ENCODE assay signal across 8 mouse cellular contexts in the genomic region with DNA sequence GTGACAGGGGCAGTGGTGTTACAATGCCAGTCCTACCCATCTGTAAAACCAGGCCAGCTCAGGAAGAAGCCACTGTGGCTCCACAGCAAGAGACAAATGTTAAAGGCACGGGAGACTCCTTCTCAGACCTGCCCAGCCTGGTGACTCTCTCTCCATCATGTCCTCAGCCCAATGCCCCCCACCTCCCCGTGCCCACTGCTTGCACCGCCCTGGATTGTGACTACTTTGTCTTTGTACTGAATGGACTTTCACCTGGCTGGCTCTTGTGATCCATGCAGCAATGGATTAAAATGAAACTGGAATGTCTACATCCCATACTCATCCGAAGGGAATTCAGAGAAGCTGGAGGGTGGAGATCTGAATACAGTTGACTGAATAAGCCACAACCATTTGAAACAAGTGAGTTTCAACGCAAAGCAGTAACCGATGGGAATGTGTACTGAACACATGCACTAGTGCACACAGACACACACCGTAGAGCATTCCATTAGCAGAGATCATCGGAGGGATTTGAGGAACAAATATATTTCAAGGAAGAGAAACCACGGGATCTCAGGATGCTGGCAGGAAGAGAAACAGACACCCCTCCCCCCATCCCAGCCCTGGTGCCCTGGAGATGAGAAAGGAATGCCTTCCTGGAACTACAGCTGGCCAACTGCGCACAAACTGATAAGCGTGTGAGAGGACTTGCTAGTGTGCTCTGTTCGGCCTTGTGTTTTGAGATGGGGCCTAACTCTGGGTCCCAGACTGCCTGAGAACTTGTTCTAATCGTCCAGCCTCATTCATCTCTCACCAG. TPM values are rescaled to one million over a fixed set of nuclear protein-coding genes. Genes with fewer than 3 reads are reported as not detected.
DNase-seq lines count a peak whose midpoint lies in the region; ATAC-seq and TF ChIP-seq lines count a peak whose summit lies in the region.

No protein-coding gene starts in this region.

- H3K27ac ChIP-seq in midbrain, embryonic 10.5 days (replicated peaks) = peak overlapping the region; percentile 81
- no peak overlapping the region for H3K27ac ChIP-seq in midbrain, postnatal 0 days (ENCODE audit: low read depth, low read length)
- peak overlapping the region; percentile 61 for H3K27ac ChIP-seq in heart, embryonic 12.5 days (ENCODE audit: poor library complexity, severe bottlenecking)
- peak overlapping the region; percentile 96 for H3K27ac ChIP-seq in liver, embryonic 12.5 days
- H3K27ac ChIP-seq in layer of hippocampus, adult 2 months = no peak overlapping the region

- H3K9ac ChIP-seq in midbrain, postnatal 0 days (replicated peaks; ENCODE audit: low read length, poor library complexity, severe bottlenecking) = no peak overlapping the region
- peak overlapping the region; percentile 43; the same call in 1 of the 2 replicates for H3K9ac ChIP-seq in heart, embryonic 12.5 days
- peak overlapping the region; percentile 63 for H3K9ac ChIP-seq in liver, embryonic 12.5 days

- H3K4me1 ChIP-seq in midbrain, embryonic 10.5 days = peaks cover 36% of the 10 kb centered on the region
- H3K4me1 ChIP-seq in midbrain, postnatal 0 days (ENCODE audit: insufficient read depth, low read length) = no peaks in the 10 kb centered on the region; the same call in 1 of the 2 replicates
- peaks cover 55% of the 10 kb centered on the region for H3K4me1 ChIP-seq in heart, embryonic 12.5 days (replicated peaks)
- H3K4me1 ChIP-seq in liver, embryonic 12.5 days = peaks cover 90% of the 10 kb centered on the region

- peak; percentile 72 for DNase-seq in midbrain, embryonic 10.5 days (ENCODE audit: low spot score)
- DNase-seq in midbrain, postnatal 0 days (ENCODE audit: low spot score) = no peak
- DNase-seq in testis, postnatal 14 days (ENCODE audit: low spot score) = peak; percentile 22
- DNase-seq in layer of hippocampus, adult 2 months (ENCODE audit: low spot score in 2 of 2) = no peak
- DNase-seq in cerebellum, postnatal 14 days = no peak
- DNase-seq in T-cell, adult 2 months (ENCODE audit: low spot score) = no peak

- ATAC-seq in midbrain, postnatal 0 days (ENCODE audit: low FRiP score) = no peak
- ATAC-seq in heart, embryonic 12.5 days (ENCODE audit: insufficient number of reproducible peaks, low FRiP score) = peak; percentile 90
- ATAC-seq in liver, embryonic 12.5 days = peak; percentile 95

- no peaks in the 10 kb centered on the region for H3K9me3 ChIP-seq in midbrain, embryonic 10.5 days (replicated peaks)
- no peaks in the 10 kb centered on the region for H3K9me3 ChIP-seq in midbrain, postnatal 0 days (ENCODE audit: low read length)
- no peaks in the 10 kb centered on the region for H3K9me3 ChIP-seq in heart, embryonic 12.5 days (replicated peaks)
- H3K9me3 ChIP-seq in liver, embryonic 12.5 days (replicated peaks) = no peaks in the 10 kb centered on the region

- no peak overlapping the region for H3K4me2 ChIP-seq in midbrain, postnatal 0 days (ENCODE audit: low read depth, low read length, poor library complexity, severe bottlenecking)
- H3K4me2 ChIP-seq in heart, embryonic 12.5 days = peak overlapping the region; percentile 42
- peak overlapping the region; percentile 59 for H3K4me2 ChIP-seq in liver, embryonic 12.5 days

- no peak for TF ChIP-seq CTCF in midbrain, postnatal 0 days (IDR thresholded peaks at IDR 0.05)
- TF ChIP-seq CTCF in layer of hippocampus, adult 2 months (conservative IDR thresholded peaks at IDR 0.05) = no peak

- WGBS in midbrain, embryonic 10.5 days = 46% methylated on average over 13 of the region's 13 CpGs
- WGBS in midbrain, postnatal 0 days = 28% methylated on average over 13 of the region's 13 CpGs
- 32% methylated on average over 13 of the region's 13 CpGs for whole genome bisulfite sequencing in heart, embryonic 12.5 days
- 31% methylated on average over 13 of the region's 13 CpGs for WGBS in liver, embryonic 12.5 days (ENCODE audit: insufficient replicate concordance)

- no peaks in the 10 kb centered on the region for H3K27me3 ChIP-seq in midbrain, embryonic 10.5 days (ENCODE audit: low read depth, poor library complexity, severe bottlenecking)
- H3K27me3 ChIP-seq in midbrain, postnatal 0 days (ENCODE audit: insufficient read depth, low read length) = no peaks in the 10 kb centered on the region
- H3K27me3 ChIP-seq in heart, embryonic 12.5 days (replicated peaks) = no peaks in the 10 kb centered on the region
- no peaks in the 10 kb centered on the region for H3K27me3 ChIP-seq in liver, embryonic 12.5 days (replicated peaks)

- no peaks in the 10 kb centered on the region for H3K36me3 ChIP-seq in midbrain, embryonic 10.5 days
- no peaks in the 10 kb centered on the region for H3K36me3 ChIP-seq in midbrain, postnatal 0 days (ENCODE audit: insufficient read depth, low read length)
- H3K36me3 ChIP-seq in heart, embryonic 12.5 days = no peaks in the 10 kb centered on the region
- H3K36me3 ChIP-seq in liver, embryonic 12.5 days = no peaks in the 10 kb centered on the region

- H3K4me3 ChIP-seq in midbrain, embryonic 10.5 days = peak overlapping the region; percentile 9; the same call in 1 of the 2 replicates
- H3K4me3 ChIP-seq in midbrain, postnatal 0 days (ENCODE audit: low read depth, low read length) = no peak overlapping the region
- no peak overlapping the region for H3K4me3 ChIP-seq in heart, embryonic 12.5 days
- peak overlapping the region; percentile 10; the same call in 1 of the 2 replicates for H3K4me3 ChIP-seq in liver, embryonic 12.5 days
- H3K4me3 ChIP-seq in layer of hippocampus, adult 2 months = no peak overlapping the region

RNA-seq across cellular contexts. Expression of gene Fam163a, which starts 17.6 kb away (rescaled TPM):
- polyA plus RNA-seq in midbrain, embryonic 10.5 days (2016; fragmentation: Nextera tagmentation; extraction: Ambion mirVana) = 4.5 and 7.2 TPM in 2 replicates
- total RNA-seq in midbrain, postnatal 0 days (2014; rRNA removed) = 4.6 and 5.6 TPM in 2 replicates
- polyA plus RNA-seq in midbrain, postnatal 0 days (2015; fragmentation: Nextera tagmentation; extraction: Ambion mirVana) = 4.8 TPM in 2 replicates
- 3.0 and 3.6 TPM in 2 replicates for polyA plus RNA-seq in heart, embryonic 12.5 days (2016; fragmentation: Nextera tagmentation; extraction: Ambion mirVana)
- polyA plus RNA-seq in liver, embryonic 12.5 days (2016; fragmentation: Nextera tagmentation; extraction: Ambion mirVana) = 0.10 and 0.17 TPM in 2 replicates
- total RNA-seq in layer of hippocampus, adult 2 months (2021) = 10 to 100 TPM; 14.3 to 14.8 TPM

Comparison
In these comparisons a context has a peak if more than half of its experiments do, and no peak if none do; other contexts are left out.
1. DNase-seq: peak in midbrain, embryonic 10.5 days (single experiment) and testis, postnatal 14 days (single experiment); none in midbrain, postnatal 0 days (single experiment), layer of hippocampus, adult 2 months (0 of 2), cerebellum, postnatal 14 days (0 of 2) and T-cell, adult 2 months (single experiment).
2. H3K27ac ChIP-seq: peak in midbrain, embryonic 10.5 days (single experiment), heart, embryonic 12.5 days (single experiment) and liver, embryonic 12.5 days (single experiment); none in midbrain, postnatal 0 days (single experiment) and layer of hippocampus, adult 2 months (single experiment).
3. H3K4me3 ChIP-seq: peak in midbrain, embryonic 10.5 days (single experiment) and liver, embryonic 12.5 days (single experiment); none in midbrain, postnatal 0 days (single experiment), heart, embryonic 12.5 days (single experiment) and layer of hippocampus, adult 2 months (single experiment).